Mouse (Mus musculus): ENCODE results near the gene Hectd4. TPM values are rescaled to one million over a fixed set of nuclear protein-coding genes. Genes with fewer than 3 reads are reported as not detected.

Gene Hectd4
- polyA plus RNA-seq, 1 experiment from 2014 or later, result 2.7 TPM

GRCm38 (mm10) chr5:121336776-121337175, 116.8 kb downstream of the Hectd4 start:
- H3K4me2 ChIP-seq (ENCODE audit: low read depth, low read length), result no peak overlapping the region
- no peak overlapping the region for H3K27ac ChIP-seq (ENCODE audit: low read length)
- no peaks in the 10 kb centered on the region for H3K9me3 ChIP-seq (ENCODE audit: control insufficient read depth, low read length)
- H3K36me3 ChIP-seq (ENCODE audit: control insufficient read depth, insufficient read depth, low read length), result peaks cover 32% of the 10 kb centered on the region
- H3K4me3 ChIP-seq (ENCODE audit: low read length), result no peak overlapping the region
- H3K4me1 ChIP-seq (replicated peaks; ENCODE audit: control insufficient read depth, insufficient read depth, low read length), result no peaks in the 10 kb centered on the region
- H3K27me3 ChIP-seq (ENCODE audit: control insufficient read depth, insufficient read depth, low read depth, low read length), result no peaks in the 10 kb centered on the region
- H3K9ac ChIP-seq (ENCODE audit: low read length), result no peak overlapping the region
- WGBS, result 88% methylated on average over 6 of the region's 6 CpGs
- no peak for ATAC-seq (ENCODE audit: low read depth)

GRCm38 (mm10) chr5:121339507-121340230, 119.7 kb downstream of the Hectd4 start:
- H3K9ac ChIP-seq (ENCODE audit: low read length), result no peak overlapping the region
- ATAC-seq (ENCODE audit: low read depth), result no peak
- 87% methylated on average over 7 of the region's 7 CpGs for WGBS

GRCm38 (mm10) chr5:121340965-121341473, 121.0 kb downstream of the Hectd4 start:
- Histone ChIP-seq H3K27ac (ENCODE audit: low read length) (no peak overlapping the region), H3K9me3 (ENCODE audit: control insufficient read depth, low read length) (no peaks in the 10 kb centered on the region), H3K4me1 (replicated peaks; ENCODE audit: control insufficient read depth, insufficient read depth, low read length) (no peaks in the 10 kb centered on the region), H3K27me3 (ENCODE audit: control insufficient read depth, insufficient read depth, low read depth, low read length) (no peaks in the 10 kb centered on the region), H3K4me3 (ENCODE audit: low read length) (no peak overlapping the region), H3K36me3 (ENCODE audit: control insufficient read depth, insufficient read depth, low read length) (peaks cover 36% of the 10 kb centered on the region), H3K9ac (ENCODE audit: low read length) (no peak overlapping the region), H3K4me2 (ENCODE audit: low read depth, low read length) (no peak overlapping the region)
- WGBS, result 25% methylated on average over 7 of the region's 7 CpGs
- ATAC-seq (ENCODE audit: low read depth), result no peak

More at GRCm38 (mm10) chr5:121339507-121340230, 119.7 kb downstream of the Hectd4 start:
- Histone ChIP-seq H3K27ac (ENCODE audit: low read length) (no peak overlapping the region), H3K4me2 (ENCODE audit: low read depth, low read length) (no peak overlapping the region), H3K27me3 (ENCODE audit: control insufficient read depth, insufficient read depth, low read depth, low read length) (no peaks in the 10 kb centered on the region), H3K4me1 (replicated peaks; ENCODE audit: control insufficient read depth, insufficient read depth, low read length) (no peaks in the 10 kb centered on the region), H3K36me3 (ENCODE audit: control insufficient read depth, insufficient read depth, low read length) (peaks cover 38% of the 10 kb centered on the region), H3K4me3 (ENCODE audit: low read length) (no peak overlapping the region), H3K9me3 (ENCODE audit: control insufficient read depth, low read length) (no peaks in the 10 kb centered on the region)

- Histone ChIP-seq H3K9me3 (ENCODE audit: control insufficient read depth, low read length) (no peaks in the 10 kb centered on the region), H3K4me2 (ENCODE audit: low read depth, low read length) (no peak overlapping the region), H3K36me3 (ENCODE audit: control insufficient read depth, insufficient read depth, low read length) (peaks cover 29% of the 10 kb centered on the region), H3K9ac (ENCODE audit: low read length) (no peak overlapping the region), H3K27ac (ENCODE audit: low read length) (no peak overlapping the region), H3K27me3 (ENCODE audit: control insufficient read depth, insufficient read depth, low read depth, low read length) (no peaks in the 10 kb centered on the region), H3K4me1 (replicated peaks; ENCODE audit: control insufficient read depth, insufficient read depth, low read length) (no peaks in the 10 kb centered on the region), H3K4me3 (ENCODE audit: low read length) (no peak overlapping the region)
- ATAC-seq (ENCODE audit: low read depth), result no peak
- WGBS, result 92% methylated on average over 11 of the region's 11 CpGs
Observed at GRCm38 (mm10) chr5:121342490-121342889, 122.5 kb downstream of the Hectd4 start.

- no peak for ATAC-seq (ENCODE audit: low read depth)
- Histone ChIP-seq H3K4me1 (replicated peaks; ENCODE audit: control insufficient read depth, insufficient read depth, low read length) (no peaks in the 10 kb centered on the region), H3K27ac (ENCODE audit: low read length) (no peak overlapping the region), H3K4me2 (ENCODE audit: low read depth, low read length) (no peak overlapping the region), H3K9ac (ENCODE audit: low read length) (no peak overlapping the region), H3K27me3 (ENCODE audit: control insufficient read depth, insufficient read depth, low read depth, low read length) (no peaks in the 10 kb centered on the region), H3K4me3 (ENCODE audit: low read length) (no peak overlapping the region), H3K9me3 (ENCODE audit: control insufficient read depth, low read length) (no peaks in the 10 kb centered on the region), H3K36me3 (ENCODE audit: control insufficient read depth, insufficient read depth, low read length) (peaks cover 33% of the 10 kb centered on the region)
- 92% methylated on average over 8 of the region's 8 CpGs for WGBS
Observed at GRCm38 (mm10) chr5:121343997-121344396, 124.0 kb downstream of the Hectd4 start.

GRCm38 (mm10) chr5:121359229-121359628, 139.2 kb downstream of the Hectd4 start:
- no peak overlapping the region for H3K4me2 ChIP-seq (ENCODE audit: low read depth, low read length)
- ATAC-seq (ENCODE audit: low read depth), result no peak
- no peak overlapping the region for H3K4me3 ChIP-seq (ENCODE audit: low read length)
- WGBS, result 48% methylated on average over 9 of the region's 9 CpGs
- peaks cover 48% of the 10 kb centered on the region for H3K36me3 ChIP-seq (ENCODE audit: control insufficient read depth, insufficient read depth, low read length)
- no peaks in the 10 kb centered on the region for H3K27me3 ChIP-seq (ENCODE audit: control insufficient read depth, insufficient read depth, low read depth, low read length)
- no peaks in the 10 kb centered on the region for H3K9me3 ChIP-seq (ENCODE audit: control insufficient read depth, low read length)
- no peak overlapping the region for H3K9ac ChIP-seq (ENCODE audit: low read length)
- H3K27ac ChIP-seq (ENCODE audit: low read length), result no peak overlapping the region
- H3K4me1 ChIP-seq (replicated peaks; ENCODE audit: control insufficient read depth, insufficient read depth, low read length), result no peaks in the 10 kb centered on the region

- H3K4me2 ChIP-seq (ENCODE audit: low read depth, low read length), result no peak overlapping the region
- 76% methylated on average over 5 of the region's 5 CpGs for WGBS
- no peak overlapping the region for H3K9ac ChIP-seq (ENCODE audit: low read length)
- peaks cover 54% of the 10 kb centered on the region for H3K36me3 ChIP-seq (ENCODE audit: control insufficient read depth, insufficient read depth, low read length)
- no peak overlapping the region for H3K4me3 ChIP-seq (ENCODE audit: low read length)
- no peaks in the 10 kb centered on the region for H3K27me3 ChIP-seq (ENCODE audit: control insufficient read depth, insufficient read depth, low read depth, low read length)
- H3K9me3 ChIP-seq (ENCODE audit: control insufficient read depth, low read length), result no peaks in the 10 kb centered on the region
- ATAC-seq (ENCODE audit: low read depth), result no peak
- no peaks in the 10 kb centered on the region for H3K4me1 ChIP-seq (replicated peaks; ENCODE audit: control insufficient read depth, insufficient read depth, low read length)
- no peak overlapping the region for H3K27ac ChIP-seq (ENCODE audit: low read length)
Observed at GRCm38 (mm10) chr5:121361696-121362095, 141.7 kb downstream of the Hectd4 start.

- no peak overlapping the region for H3K4me2 ChIP-seq (ENCODE audit: low read depth, low read length)
- no peaks in the 10 kb centered on the region for H3K27me3 ChIP-seq (ENCODE audit: control insufficient read depth, insufficient read depth, low read depth, low read length)
- H3K4me3 ChIP-seq (ENCODE audit: low read length), result no peak overlapping the region
- H3K4me1 ChIP-seq (replicated peaks; ENCODE audit: control insufficient read depth, insufficient read depth, low read length), result no peaks in the 10 kb centered on the region
- WGBS, result 83% methylated on average over 7 of the region's 7 CpGs
- ATAC-seq (ENCODE audit: low read depth), result no peak
- no peaks in the 10 kb centered on the region for H3K9me3 ChIP-seq (ENCODE audit: control insufficient read depth, low read length)
- H3K36me3 ChIP-seq (ENCODE audit: control insufficient read depth, insufficient read depth, low read length), result peaks cover 53% of the 10 kb centered on the region
- no peak overlapping the region for H3K9ac ChIP-seq (ENCODE audit: low read length)
- no peak overlapping the region for H3K27ac ChIP-seq (ENCODE audit: low read length)
Observed at GRCm38 (mm10) chr5:121363441-121363840, 143.4 kb downstream of the Hectd4 start.

GRCm38 (mm10) chr5:121366449-121367225, 146.6 kb downstream of the Hectd4 start:
- no peaks in the 10 kb centered on the region for H3K27me3 ChIP-seq (ENCODE audit: control insufficient read depth, insufficient read depth, low read depth, low read length)
- H3K4me3 ChIP-seq (ENCODE audit: low read length), result no peak overlapping the region
- H3K27ac ChIP-seq (ENCODE audit: low read length), result 0 out of 2 replicates have a peak overlapping the region, but pooled peaks have one; percentile 20
- H3K4me1 ChIP-seq (replicated peaks; ENCODE audit: control insufficient read depth, insufficient read depth, low read length), result no peaks in the 10 kb centered on the region
- H3K36me3 ChIP-seq (ENCODE audit: control insufficient read depth, insufficient read depth, low read length), result peaks cover 38% of the 10 kb centered on the region
- H3K9ac ChIP-seq (ENCODE audit: low read length), result no peak overlapping the region
- peak; percentile 64 for ATAC-seq (ENCODE audit: low read depth)
- WGBS, result 67% methylated on average over 16 of the region's 16 CpGs
- no peaks in the 10 kb centered on the region for H3K9me3 ChIP-seq (ENCODE audit: control insufficient read depth, low read length)
- H3K4me2 ChIP-seq (ENCODE audit: low read depth, low read length), result no peak overlapping the region

Measured in lung, embryonic 16.5 days (tissue).